Mouse (Mus musculus) forebrain, embryonic 16.5 days (tissue): ENCODE data around the gene Pax3. TPM values are rescaled to one million over a fixed set of nuclear protein-coding genes. Genes with fewer than 3 reads are reported as not detected.

Experiments
- ATAC-seq: fragments of 200-750 bp; cut with Nextera tagmentation; 2 replicates; pipeline ENCODE4 v1.8.0; 2017; ENCODE audit warnings: mild to moderate bottlenecking, moderate library complexity
- H3K27ac ChIP-seq: fragments of 300-500 bp; sonication (generic); 2 replicates; pipeline ENCODE4 v1.5.1; 2014; ENCODE audit warnings: low read length, control low read depth
- H3K27me3 ChIP-seq: fragments of 300-500 bp; sonication (generic); replicated peaks from 2 replicates; pipeline ENCODE4 v1.6.1; 2014; ENCODE audit warnings: low read length; ENCODE audit not compliant: control insufficient read depth, insufficient read depth
- H3K36me3 ChIP-seq: fragments of 300-500 bp; sonication (generic); 2 replicates; pipeline ENCODE4 v1.6.1; 2014; ENCODE audit not compliant: control insufficient read depth, insufficient read depth
- H3K4me1 ChIP-seq: fragments of 300-500 bp; sonication (generic); replicated peaks from 2 replicates; pipeline ENCODE4 v1.6.1; 2014; ENCODE audit warnings: low read length; ENCODE audit not compliant: control insufficient read depth, insufficient read depth
- H3K4me2 ChIP-seq: fragments of 300-500 bp; sonication (generic); 2 replicates; pipeline ENCODE4 v1.6.1; 2014; ENCODE audit warnings: mild to moderate bottlenecking, low read length, control low read depth
- H3K4me3 ChIP-seq: fragments of 300-500 bp; sonication (generic); replicated peaks from 2 replicates; pipeline ENCODE4 v1.5.1; 2014; ENCODE audit warnings: mild to moderate bottlenecking, low read length, control low read depth
- H3K9ac ChIP-seq: fragments of 300-500 bp; sonication (generic); replicated peaks from 2 replicates; pipeline ENCODE4 v1.6.1; 2014; ENCODE audit warnings: low read depth, low read length, control low read depth
- H3K9me3 ChIP-seq: fragments of 300-500 bp; sonication (generic); 2 replicates; pipeline ENCODE4 v1.6.1; 2016; ENCODE audit warnings: low read length; ENCODE audit not compliant: control insufficient read depth
- WGBS: fragments of 180-500 bp; shearing (Covaris S2); extraction: QIAGEN DNeasy Blood & Tissue Kit; methylation state at CpG from one replicate; pipeline ENCODE4 v1.1.7; 2014; 5-methylcytosine and 5-hydroxymethylcytosine counted together
- polyA plus RNA-seq: library from polyadenylated mRNA; unstranded; fragments of >200 nt; fragmentation: Nextera tagmentation; extraction: Ambion mirVana; gene quantifications from 2 replicates; pipeline ENCODE4 v1.2.1, GENCODE M21; 2015

The Pax3 gene
- polyA plus RNA-seq, 1 experiment from 2014 or later: not detected

GRCm38 (mm10) chr1:78201251-78202010 lies 4.5 kb upstream of the Pax3 start:
- H3K4me1 ChIP-seq: peaks cover 18% of the 10 kb centered on the region

GRCm38 (mm10) chr1:78200191-78200590 lies 3.3 kb upstream of the Pax3 start:
- Histone ChIP-seq H3K4me2 (no peak overlapping the region), H3K27me3 (peaks cover 88% of the 10 kb centered on the region)

More at GRCm38 (mm10) chr1:78201251-78202010, 4.5 kb upstream of the Pax3 start:
- no peak overlapping the region for H3K4me2 ChIP-seq
- H3K9ac ChIP-seq: no peak overlapping the region
- H3K27ac ChIP-seq: no peak overlapping the region
- no peak for ATAC-seq
- WGBS: 2% methylated on average over 28 of the region's 28 CpGs
- H3K27me3 ChIP-seq: peaks cover 89% of the 10 kb centered on the region
- H3K36me3 ChIP-seq: no peaks in the 10 kb centered on the region
- H3K4me3 ChIP-seq: no peak overlapping the region
- H3K9me3 ChIP-seq: no peaks in the 10 kb centered on the region; the same call in 1 of the 2 replicates

GRCm38 (mm10) chr1:78199221-78199620 lies 2.3 kb upstream of the Pax3 start:
- WGBS: 0% methylated on average over 9 of the region's 9 CpGs
- H3K4me2 ChIP-seq: no peak overlapping the region
- no peak overlapping the region for H3K27ac ChIP-seq

More at GRCm38 (mm10) chr1:78200191-78200590, 3.3 kb upstream of the Pax3 start:
- H3K4me1 ChIP-seq: peaks cover 19% of the 10 kb centered on the region
- no peak overlapping the region for H3K9ac ChIP-seq
- H3K36me3 ChIP-seq: no peaks in the 10 kb centered on the region
- no peak overlapping the region for H3K27ac ChIP-seq
- no peaks in the 10 kb centered on the region for H3K9me3 ChIP-seq
- H3K4me3 ChIP-seq: no peak overlapping the region
- whole genome bisulfite sequencing: under 1% methylated on average over 15 of the region's 15 CpGs
- no peak for ATAC-seq

GRCm38 (mm10) chr1:78198319-78198940 lies 1.5 kb upstream of the Pax3 start:
- no peak overlapping the region for H3K4me2 ChIP-seq
- 1% methylated on average over 9 of the region's 9 CpGs for WGBS
- H3K9me3 ChIP-seq: no peaks in the 10 kb centered on the region
- H3K27me3 ChIP-seq: peaks cover 86% of the 10 kb centered on the region
- H3K27ac ChIP-seq: no peak overlapping the region
- no peak overlapping the region for H3K4me3 ChIP-seq
- ATAC-seq: no peak
- H3K4me1 ChIP-seq: peaks cover 13% of the 10 kb centered on the region
- no peaks in the 10 kb centered on the region for H3K36me3 ChIP-seq
- H3K9ac ChIP-seq: no peak overlapping the region

More at GRCm38 (mm10) chr1:78199221-78199620, 2.3 kb upstream of the Pax3 start:
- no peaks in the 10 kb centered on the region for H3K9me3 ChIP-seq
- no peaks in the 10 kb centered on the region for H3K36me3 ChIP-seq
- H3K27me3 ChIP-seq: peaks cover 87% of the 10 kb centered on the region
- no peak overlapping the region for H3K4me3 ChIP-seq
- ATAC-seq: no peak
- no peak overlapping the region for H3K9ac ChIP-seq
- peaks cover 19% of the 10 kb centered on the region for H3K4me1 ChIP-seq

- Histone ChIP-seq H3K9ac (no peak overlapping the region), H3K27ac (no peak overlapping the region), H3K4me1 (peaks cover 8% of the 10 kb centered on the region), H3K4me2 (no peak overlapping the region), H3K27me3 (peaks cover 86% of the 10 kb centered on the region), H3K36me3 (no peaks in the 10 kb centered on the region), H3K9me3 (no peaks in the 10 kb centered on the region), H3K4me3 (no peak overlapping the region; the same call in 1 of the 2 replicates)
- WGBS: 1% methylated on average over 21 of the region's 21 CpGs
- no peak for ATAC-seq
Measured at GRCm38 (mm10) chr1:78197351-78198234, 659 bp upstream of the Pax3 start.

GRCm38 (mm10) chr1:78195771-78196712 lies 892 bp downstream of the Pax3 start:
- Histone ChIP-seq H3K9me3 (no peaks in the 10 kb centered on the region), H3K4me1 (peaks cover 8% of the 10 kb centered on the region), H3K36me3 (no peaks in the 10 kb centered on the region), H3K4me2 (0 out of 2 replicates have a peak overlapping the region, but pooled peaks have one; percentile 17), H3K27ac (no peak overlapping the region), H3K9ac (no peak overlapping the region), H3K27me3 (peaks cover 91% of the 10 kb centered on the region), H3K4me3 (peak overlapping the region; percentile 22; the same call in 1 of the 2 replicates)
- WGBS: under 1% methylated on average over 42 of the region's 42 CpGs
- no peak for ATAC-seq

- WGBS: 1% methylated on average over 21 of the region's 21 CpGs
- peaks cover 95% of the 10 kb centered on the region for H3K27me3 ChIP-seq
- H3K36me3 ChIP-seq: no peaks in the 10 kb centered on the region
- no peak overlapping the region for H3K4me2 ChIP-seq
- H3K27ac ChIP-seq: no peak overlapping the region
- no peak for ATAC-seq
- no peaks in the 10 kb centered on the region for H3K9me3 ChIP-seq
- peaks cover 12% of the 10 kb centered on the region for H3K4me1 ChIP-seq
- H3K4me3 ChIP-seq: no peak overlapping the region
- H3K9ac ChIP-seq: no peak overlapping the region
Measured at GRCm38 (mm10) chr1:78195145-78195544, 1.8 kb downstream of the Pax3 start.

GRCm38 (mm10) chr1:78194381-78195047 lies 2.4 kb downstream of the Pax3 start:
- peaks cover 95% of the 10 kb centered on the region for H3K27me3 ChIP-seq
- no peaks in the 10 kb centered on the region for H3K9me3 ChIP-seq
- H3K4me3 ChIP-seq: no peak overlapping the region
- ATAC-seq: no peak
- WGBS: 4% methylated on average over 6 of the region's 6 CpGs
- no peaks in the 10 kb centered on the region for H3K36me3 ChIP-seq
- no peak overlapping the region for H3K4me2 ChIP-seq
- peaks cover 17% of the 10 kb centered on the region for H3K4me1 ChIP-seq
- no peak overlapping the region for H3K9ac ChIP-seq
- H3K27ac ChIP-seq: no peak overlapping the region
